Mouse (Mus musculus): Measurements from ENCODE around the gene Atxn2. TPM values are rescaled to one million over a fixed set of nuclear protein-coding genes. Genes with fewer than 3 reads are reported as not detected.
"Not testable (repeated sequence)": the region's sequence is repeated elsewhere in the genome, so short reads cannot be mapped to it uniquely, and the experiment has no call there.

Atxn2 gene
- polyA plus RNA-seq, 1 experiment from 2014 or later = 40.5 TPM

GRCm38 (mm10) chr5:121712232-121712933 is 1.2 kb downstream of the Atxn2 start:
- Histone ChIP-seq H3K27me3 (replicated peaks) (no peaks in the 10 kb centered on the region), H3K4me2 (peak overlapping the region; percentile 99)
- under 1% methylated on average over 59 of the region's 66 CpGs for WGBS (ENCODE audit: insufficient replicate concordance)

GRCm38 (mm10) chr5:121712934-121713538 is 1.9 kb downstream of the Atxn2 start:
- no peak for ATAC-seq
- Histone ChIP-seq H3K9me3 (replicated peaks) (no peaks in the 10 kb centered on the region), H3K4me1 (peaks cover 62% of the 10 kb centered on the region), H3K9ac (peak overlapping the region; percentile 94), H3K27ac (peak overlapping the region; percentile 96), H3K4me2 (peak overlapping the region; percentile 99), H3K27me3 (replicated peaks) (no peaks in the 10 kb centered on the region), H3K4me3 (peak overlapping the region; percentile 91), H3K36me3 (peaks cover 13% of the 10 kb centered on the region; the same call in 1 of the 2 replicates)
- WGBS (ENCODE audit: insufficient replicate concordance) = 1% methylated on average over 32 of the region's 32 CpGs

More at GRCm38 (mm10) chr5:121712232-121712933, 1.2 kb downstream of the Atxn2 start:
- Histone ChIP-seq H3K4me1 (peaks cover 56% of the 10 kb centered on the region), H3K36me3 (peaks cover 6% of the 10 kb centered on the region; the same call in 1 of the 2 replicates), H3K9ac (peak overlapping the region; percentile 94), H3K4me3 (peak overlapping the region; percentile 91), H3K9me3 (replicated peaks) (no peaks in the 10 kb centered on the region), H3K27ac (peak overlapping the region; percentile 96)
- ATAC-seq = peak; percentile 40

- Histone ChIP-seq H3K9me3 (replicated peaks) (no peaks in the 10 kb centered on the region), H3K4me2 (peak overlapping the region; percentile 99), H3K27ac (peak overlapping the region; percentile 27; the same call in 1 of the 2 replicates), H3K27me3 (replicated peaks) (no peaks in the 10 kb centered on the region), H3K4me1 (peaks cover 73% of the 10 kb centered on the region), H3K9ac (no peak overlapping the region), H3K4me3 (peak overlapping the region; percentile 91; the same call in 1 of the 2 replicates), H3K36me3 (peaks cover 13% of the 10 kb centered on the region; the same call in 1 of the 2 replicates)
- WGBS (ENCODE audit: insufficient replicate concordance) = 85% methylated on average over 1 of the region's 1 CpGs
- no peak for ATAC-seq
Measured at GRCm38 (mm10) chr5:121714331-121714730, 3.2 kb downstream of the Atxn2 start.

- Histone ChIP-seq H3K9me3 (replicated peaks) (no peaks in the 10 kb centered on the region), H3K27me3 (replicated peaks) (no peaks in the 10 kb centered on the region), H3K36me3 (peaks cover 13% of the 10 kb centered on the region; the same call in 1 of the 2 replicates), H3K27ac (no peak overlapping the region), H3K4me1 (peaks cover 77% of the 10 kb centered on the region), H3K4me3 (no peak overlapping the region), H3K4me2 (no peak overlapping the region; the same call in 1 of the 2 replicates), H3K9ac (no peak overlapping the region)
- ATAC-seq = no peak
- WGBS (ENCODE audit: insufficient replicate concordance) = 75% methylated on average over 6 of the region's 6 CpGs
Measured at GRCm38 (mm10) chr5:121714928-121715327, 3.8 kb downstream of the Atxn2 start.

GRCm38 (mm10) chr5:121718462-121718861 is 7.3 kb downstream of the Atxn2 start:
- no peak for ATAC-seq
- Histone ChIP-seq H3K27me3 (replicated peaks) (no peaks in the 10 kb centered on the region), H3K9ac (no peak overlapping the region), H3K9me3 (replicated peaks) (no peaks in the 10 kb centered on the region), H3K4me2 (no peak overlapping the region), H3K4me3 (no peak overlapping the region), H3K4me1 (peaks cover 87% of the 10 kb centered on the region), H3K36me3 (peaks cover 13% of the 10 kb centered on the region; the same call in 1 of the 2 replicates), H3K27ac (no peak overlapping the region)
- 67% methylated on average over 5 of the region's 5 CpGs for WGBS (ENCODE audit: insufficient replicate concordance)

GRCm38 (mm10) chr5:121720888-121721585 is 9.9 kb downstream of the Atxn2 start:
- no peaks in the 10 kb centered on the region for H3K27me3 ChIP-seq (replicated peaks)
- H3K36me3 ChIP-seq = peaks cover 16% of the 10 kb centered on the region; the same call in 1 of the 2 replicates
- H3K4me2 ChIP-seq = no peak overlapping the region
- peaks cover 74% of the 10 kb centered on the region for H3K4me1 ChIP-seq
- ATAC-seq = no peak
- WGBS (ENCODE audit: insufficient replicate concordance) = 86% methylated on average over 5 of the region's 5 CpGs
- H3K27ac ChIP-seq = no peak overlapping the region
- H3K9ac ChIP-seq = no peak overlapping the region
- no peaks in the 10 kb centered on the region for H3K9me3 ChIP-seq (replicated peaks)
- H3K4me3 ChIP-seq = no peak overlapping the region

GRCm38 (mm10) chr5:121721841-121722240 is 10.7 kb downstream of the Atxn2 start:
- Histone ChIP-seq H3K27ac (no peak overlapping the region), H3K9ac (no peak overlapping the region), H3K27me3 (replicated peaks) (no peaks in the 10 kb centered on the region), H3K4me2 (no peak overlapping the region), H3K4me3 (no peak overlapping the region), H3K9me3 (replicated peaks) (no peaks in the 10 kb centered on the region), H3K4me1 (peaks cover 67% of the 10 kb centered on the region), H3K36me3 (peaks cover 15% of the 10 kb centered on the region; the same call in 1 of the 2 replicates)
- ATAC-seq = no peak
- WGBS (ENCODE audit: insufficient replicate concordance) = 55% methylated on average over 3 of the region's 3 CpGs

GRCm38 (mm10) chr5:121724678-121725077 is 13.5 kb downstream of the Atxn2 start:
- H3K4me1 ChIP-seq = peaks cover 41% of the 10 kb centered on the region
- H3K9me3 ChIP-seq (replicated peaks) = no peaks in the 10 kb centered on the region
- H3K4me2 ChIP-seq = no peak overlapping the region
- H3K36me3 ChIP-seq = peaks cover 16% of the 10 kb centered on the region; the same call in 1 of the 2 replicates
- 90% methylated on average over 1 of the region's 1 CpGs for WGBS (ENCODE audit: insufficient replicate concordance)
- no peak overlapping the region for H3K4me3 ChIP-seq
- ATAC-seq = no peak
- no peaks in the 10 kb centered on the region for H3K27me3 ChIP-seq (replicated peaks)
- no peak overlapping the region for H3K27ac ChIP-seq
- no peak overlapping the region for H3K9ac ChIP-seq

- Histone ChIP-seq H3K27me3 (replicated peaks) (no peaks in the 10 kb centered on the region), H3K36me3 (peaks cover 31% of the 10 kb centered on the region), H3K4me3 (no peak overlapping the region), H3K9me3 (replicated peaks) (0 out of 2 replicates have a peak, but pooled peaks cover 5% of the 10 kb centered on the region), H3K4me2 (no peak overlapping the region), H3K27ac (no peak overlapping the region), H3K9ac (no peak overlapping the region), H3K4me1 (peaks cover 5% of the 10 kb centered on the region)
- ATAC-seq = no peak
- WGBS (ENCODE audit: insufficient replicate concordance) = 93% methylated on average over 2 of the region's 2 CpGs
Measured at GRCm38 (mm10) chr5:121730057-121730456, 18.9 kb downstream of the Atxn2 start.

GRCm38 (mm10) chr5:121736641-121737040 is 25.5 kb downstream of the Atxn2 start:
- Histone ChIP-seq H3K4me3 (no peak overlapping the region), H3K9me3 (replicated peaks) (0 out of 2 replicates have a peak, but pooled peaks cover 5% of the 10 kb centered on the region), H3K4me2 (no peak overlapping the region), H3K9ac (no peak overlapping the region), H3K27me3 (replicated peaks) (no peaks in the 10 kb centered on the region), H3K4me1 (peaks cover 11% of the 10 kb centered on the region), H3K36me3 (peaks cover 28% of the 10 kb centered on the region), H3K27ac (no peak overlapping the region)
- ATAC-seq = no peak
- WGBS (ENCODE audit: insufficient replicate concordance) = 83% methylated on average over 3 of the region's 3 CpGs

- not testable (repeated sequence) for ATAC-seq; H3K27me3 ChIP-seq (replicated peaks); H3K9me3 ChIP-seq (replicated peaks); H3K9ac ChIP-seq; H3K4me3 ChIP-seq; H3K27ac ChIP-seq; H3K4me2 ChIP-seq
- Histone ChIP-seq H3K36me3 (peaks cover 25% of the 10 kb centered on the region), H3K4me1 (peaks cover 21% of the 10 kb centered on the region)
- WGBS (ENCODE audit: insufficient replicate concordance) = 78% methylated on average over 2 of the region's 2 CpGs
Measured at GRCm38 (mm10) chr5:121738162-121738561, 27.0 kb downstream of the Atxn2 start.
